Mouse (Mus musculus): ENCODE data around the gene Spsb3. TPM values are rescaled to one million over a fixed set of nuclear protein-coding genes. Genes with fewer than 3 reads are reported as not detected.

The Spsb3 gene
- total RNA-seq (2021): 10 to 100 TPM; 60.3 to 60.7 TPM
- long read RNA-seq, experiment 1, transcript Spsb3-209 (7 exons, 1,953 nt): minor isoform, 50 of 150 reads
- long read RNA-seq, experiment 1, transcript Spsb3-203 (7 exons, 1,641 nt): major isoform, 56 of 150 reads
- long read RNA-seq, experiment 1, partial matches to known transcripts: 6 of 150 reads
- long read RNA-seq, experiment 1, other reads (novel, unspliced or antisense): 29 of 150 reads
- long read RNA-seq, experiment 2, transcript Spsb3-203 (7 exons, 1,641 nt): major isoform, 56 of 117 reads
- long read RNA-seq, experiment 2, transcript Spsb3-209 (7 exons, 1,953 nt): minor isoform, 35 of 117 reads
- long read RNA-seq, experiment 2, partial matches to known transcripts: 9 of 117 reads
- long read RNA-seq, experiment 2, other reads (novel, unspliced or antisense): 15 of 117 reads

- DNase-seq (ENCODE audit: low spot score in 2 of 2): peak; percentile 97 to 98
These were observed at the start of gene Spsb3, which contains the start of gene Nubp2 for GRCm38 (mm10) chr17:24886134-24886931. TSS of gene Spsb3 (plus strand) at chr17:24886643. TSS of gene Nubp2 (minus strand) at chr17:24886349.

- DNase-seq (ENCODE audit: low spot score in 2 of 2): no peak
These were observed 46.6 kb upstream of the Spsb3 start, which contains the start of gene Hagh for GRCm38 (mm10) chr17:24839842-24840241. TSS of gene Hagh (plus strand) at chr17:24840143.

- DNase-seq (ENCODE audit: low spot score in 2 of 2): no peak
These were observed 46.1 kb upstream of the Spsb3 start for GRCm38 (mm10) chr17:24840341-24840740.

GRCm38 (mm10) chr17:24841133-24841532 lies 45.3 kb upstream of the Spsb3 start:
- DNase-seq (ENCODE audit: low spot score in 2 of 2): no peak

GRCm38 (mm10) chr17:24842631-24843030 lies 43.8 kb upstream of the Spsb3 start:
- DNase-seq (ENCODE audit: low spot score in 2 of 2): no peak

GRCm38 (mm10) chr17:24844525-24844924 lies 41.9 kb upstream of the Spsb3 start:
- no peak for DNase-seq (ENCODE audit: low spot score in 2 of 2)

- no peak for DNase-seq (ENCODE audit: low spot score in 2 of 2)
These were observed 39.1 kb upstream of the Spsb3 start for GRCm38 (mm10) chr17:24847386-24847785.

GRCm38 (mm10) chr17:24848600-24849031 lies 37.8 kb upstream of the Spsb3 start:
- DNase-seq (ENCODE audit: low spot score in 2 of 2): no peak

- no peak for DNase-seq (ENCODE audit: low spot score in 2 of 2)
These were observed 36.7 kb upstream of the Spsb3 start for GRCm38 (mm10) chr17:24849733-24850064.

GRCm38 (mm10) chr17:24850065-24850772 lies 36.2 kb upstream of the Spsb3 start, which contains the start of gene Fahd1:
TSS of gene Fahd1 (minus strand) at chr17:24850364.
- DNase-seq (ENCODE audit: low spot score in 2 of 2): peak; percentile 92 to 95

GRCm38 (mm10) chr17:24850773-24851127 lies 35.7 kb upstream of the Spsb3 start:
- DNase-seq (ENCODE audit: low spot score in 2 of 2): no peak

- no peak for DNase-seq (ENCODE audit: low spot score in 2 of 2)
These were observed 34.9 kb upstream of the Spsb3 start for GRCm38 (mm10) chr17:24851381-24852125.

GRCm38 (mm10) chr17:24855838-24856464 lies 30.5 kb upstream of the Spsb3 start:
- DNase-seq (ENCODE audit: low spot score in 2 of 2): no peak

GRCm38 (mm10) chr17:24856589-24856988 lies 29.9 kb upstream of the Spsb3 start:
- DNase-seq (ENCODE audit: low spot score in 2 of 2): no peak

- no peak for DNase-seq (ENCODE audit: low spot score in 2 of 2)
These were observed 28.5 kb upstream of the Spsb3 start for GRCm38 (mm10) chr17:24857831-24858470.

- no peak for DNase-seq (ENCODE audit: low spot score in 2 of 2)
These were observed 27.5 kb upstream of the Spsb3 start for GRCm38 (mm10) chr17:24858967-24859366.

- no peak for DNase-seq (ENCODE audit: low spot score in 2 of 2)
These were observed 26.4 kb upstream of the Spsb3 start for GRCm38 (mm10) chr17:24860076-24860475.

GRCm38 (mm10) chr17:24861785-24862184 lies 24.7 kb upstream of the Spsb3 start:
- no peak for DNase-seq (ENCODE audit: low spot score in 2 of 2)

GRCm38 (mm10) chr17:24865776-24866175 lies 20.7 kb upstream of the Spsb3 start, which contains the start of gene Igfals:
TSS of gene Igfals (plus strand) at chr17:24865997.
- no peak for DNase-seq (ENCODE audit: low spot score in 2 of 2)

GRCm38 (mm10) chr17:24867914-24868313 lies 18.5 kb upstream of the Spsb3 start:
- peak in 1 of 2 experiments; percentile 39 for DNase-seq (ENCODE audit: low spot score in 2 of 2)
